Mouse (Mus musculus) hindbrain, embryonic 11.5 days (tissue): ENCODE results near the gene Pip4k2c. TPM values are rescaled to one million over a fixed set of nuclear protein-coding genes. Genes with fewer than 3 reads are reported as not detected.

Source experiments
- ATAC-seq: fragments of 200-750 bp; cut with Nextera tagmentation; 2 replicates; pipeline ENCODE4 v1.8.0; 2017; ENCODE audit warnings: mild to moderate bottlenecking, moderate TSS enrichment, moderate library complexity; ENCODE audit not compliant: low FRiP score
- DNase-seq: peaks from one replicate; pipeline ENCODE4 v3.0.0-alpha.2; 2015; ENCODE audit warnings: low spot score
- H3K27ac ChIP-seq: fragments of 300-500 bp; sonication (generic); 2 replicates; pipeline ENCODE4 v1.5.1; 2014; ENCODE audit warnings: mild to moderate bottlenecking, low read depth, low read length
- H3K27me3 ChIP-seq: fragments of 300-500 bp; sonication (generic); 2 replicates; pipeline ENCODE4 v1.6.1; 2014; ENCODE audit warnings: mild to moderate bottlenecking, low read length, moderate library complexity, mixed read lengths; ENCODE audit not compliant: control insufficient read depth, insufficient read depth
- H3K36me3 ChIP-seq: fragments of 300-500 bp; sonication (generic); 2 replicates; pipeline ENCODE4 v1.6.1; 2014; ENCODE audit warnings: mild to moderate bottlenecking, low read length, moderate library complexity, mixed read lengths; ENCODE audit not compliant: control insufficient read depth, insufficient read depth
- H3K4me1 ChIP-seq: fragments of 300-500 bp; sonication (generic); replicated peaks from 2 replicates; pipeline ENCODE4 v1.6.1; 2014; ENCODE audit warnings: low read length, mixed read lengths; ENCODE audit not compliant: control insufficient read depth, insufficient read depth
- H3K4me2 ChIP-seq: fragments of 300-500 bp; sonication (generic); replicated peaks from 2 replicates; pipeline ENCODE4 v1.6.1; 2014; ENCODE audit warnings: mild to moderate bottlenecking, low read depth, low read length
- H3K4me3 ChIP-seq: fragments of 300-500 bp; sonication (generic); 2 replicates; pipeline ENCODE4 v1.5.1; 2014; ENCODE audit warnings: low read depth, low read length
- H3K9ac ChIP-seq: fragments of 300-500 bp; sonication (generic); 2 replicates; pipeline ENCODE4 v1.6.1; 2014; ENCODE audit warnings: low read depth, low read length
- H3K9me3 ChIP-seq: fragments of 300-500 bp; sonication (generic); 2 replicates; pipeline ENCODE4 v1.6.1; 2016; ENCODE audit warnings: low read length; ENCODE audit not compliant: control insufficient read depth
- WGBS: fragments of 180-500 bp; shearing (Covaris S2); extraction: QIAGEN DNeasy Blood & Tissue Kit; methylation state at CpG from one replicate; pipeline ENCODE4 v1.1.7; 2014; 5-methylcytosine and 5-hydroxymethylcytosine counted together
- polyA plus RNA-seq: library from polyadenylated mRNA; unstranded; fragments of >200 nt; fragmentation: Nextera tagmentation; extraction: Ambion mirVana; gene quantifications from 2 replicates; pipeline ENCODE4 v1.2.1, GENCODE M21; 2014

The Pip4k2c gene
- polyA plus RNA-seq, 1 experiment from 2014 or later, result 12.9 TPM

GRCm38 (mm10) chr10:127204589-127204988 lies 6.8 kb downstream of the Pip4k2c start:
- 94% methylated on average over 5 of the region's 5 CpGs for WGBS
- Histone ChIP-seq H3K4me1 (no peaks in the 10 kb centered on the region), H3K4me2 (no peak overlapping the region), H3K36me3 (0 out of 2 replicates have a peak, but pooled peaks cover 4% of the 10 kb centered on the region), H3K27me3 (no peaks in the 10 kb centered on the region), H3K4me3 (no peak overlapping the region), H3K9ac (no peak overlapping the region), H3K27ac (no peak overlapping the region), H3K9me3 (no peaks in the 10 kb centered on the region)
- ATAC-seq, result no peak
- no peak for DNase-seq

GRCm38 (mm10) chr10:127203106-127203505 lies 8.3 kb downstream of the Pip4k2c start:
- ATAC-seq (no peak), DNase-seq (no peak)
- 97% methylated on average over 3 of the region's 3 CpGs for WGBS
- 0 out of 2 replicates have a peak, but pooled peaks cover 4% of the 10 kb centered on the region for H3K36me3 ChIP-seq
- H3K27ac ChIP-seq, result no peak overlapping the region
- H3K4me2 ChIP-seq, result no peak overlapping the region
- H3K9me3 ChIP-seq, result no peaks in the 10 kb centered on the region
- no peaks in the 10 kb centered on the region for H3K27me3 ChIP-seq
- H3K4me3 ChIP-seq, result no peak overlapping the region
- H3K9ac ChIP-seq, result no peak overlapping the region
- H3K4me1 ChIP-seq, result no peaks in the 10 kb centered on the region

GRCm38 (mm10) chr10:127200279-127200678 lies 11.1 kb downstream of the Pip4k2c start:
- Histone ChIP-seq H3K4me2 (no peak overlapping the region), H3K4me3 (no peak overlapping the region), H3K27ac (no peak overlapping the region), H3K4me1 (0 out of 2 replicates have a peak, but pooled peaks cover 3% of the 10 kb centered on the region), H3K36me3 (no peaks in the 10 kb centered on the region), H3K27me3 (no peaks in the 10 kb centered on the region), H3K9me3 (no peaks in the 10 kb centered on the region), H3K9ac (no peak overlapping the region)
- DNase-seq, result no peak
- ATAC-seq, result no peak
- WGBS, result 85% methylated on average over 8 of the region's 8 CpGs

GRCm38 (mm10) chr10:127199474-127199873 lies 11.9 kb downstream of the Pip4k2c start:
- Histone ChIP-seq H3K9ac (no peak overlapping the region), H3K27me3 (no peaks in the 10 kb centered on the region), H3K27ac (no peak overlapping the region), H3K9me3 (no peaks in the 10 kb centered on the region), H3K4me2 (no peak overlapping the region), H3K36me3 (no peaks in the 10 kb centered on the region), H3K4me1 (0 out of 2 replicates have a peak, but pooled peaks cover 7% of the 10 kb centered on the region), H3K4me3 (no peak overlapping the region)
- DNase-seq, result no peak
- no peak for ATAC-seq
- WGBS, result 85% methylated on average over 11 of the region's 11 CpGs

- H3K9ac ChIP-seq, result no peak overlapping the region
- WGBS, result 68% methylated on average over 5 of the region's 5 CpGs
- no peaks in the 10 kb centered on the region for H3K9me3 ChIP-seq
- no peaks in the 10 kb centered on the region for H3K27me3 ChIP-seq
- no peak overlapping the region for H3K4me3 ChIP-seq
- no peak overlapping the region for H3K27ac ChIP-seq
- no peak for ATAC-seq
- H3K4me2 ChIP-seq, result no peak overlapping the region
- DNase-seq, result no peak
- no peaks in the 10 kb centered on the region for H3K36me3 ChIP-seq
- 0 out of 2 replicates have a peak, but pooled peaks cover 8% of the 10 kb centered on the region for H3K4me1 ChIP-seq
These were observed 12.3 kb downstream of the Pip4k2c start for GRCm38 (mm10) chr10:127199068-127199467.

GRCm38 (mm10) chr10:127198492-127198891 lies 12.9 kb downstream of the Pip4k2c start:
- ATAC-seq (no peak), DNase-seq (no peak)
- 81% methylated on average over 2 of the region's 2 CpGs for WGBS
- Histone ChIP-seq H3K27me3 (no peaks in the 10 kb centered on the region), H3K4me2 (no peak overlapping the region), H3K9ac (no peak overlapping the region), H3K36me3 (no peaks in the 10 kb centered on the region), H3K9me3 (no peaks in the 10 kb centered on the region), H3K4me3 (no peak overlapping the region), H3K27ac (no peak overlapping the region), H3K4me1 (0 out of 2 replicates have a peak, but pooled peaks cover 8% of the 10 kb centered on the region)

GRCm38 (mm10) chr10:127197505-127198110 lies 13.8 kb downstream of the Pip4k2c start:
- 84% methylated on average over 11 of the region's 11 CpGs for WGBS
- ATAC-seq (no peak), DNase-seq (no peak)
- Histone ChIP-seq H3K4me3 (no peak overlapping the region), H3K4me1 (0 out of 2 replicates have a peak, but pooled peaks cover 8% of the 10 kb centered on the region), H3K27ac (no peak overlapping the region), H3K36me3 (0 out of 2 replicates have a peak, but pooled peaks cover under 1% of the 10 kb centered on the region), H3K9ac (no peak overlapping the region), H3K27me3 (no peaks in the 10 kb centered on the region), H3K4me2 (no peak overlapping the region), H3K9me3 (no peaks in the 10 kb centered on the region)

GRCm38 (mm10) chr10:127197104-127197503 lies 14.3 kb downstream of the Pip4k2c start:
- 0 out of 2 replicates have a peak, but pooled peaks cover 8% of the 10 kb centered on the region for H3K4me1 ChIP-seq
- ATAC-seq (no peak), DNase-seq (no peak)
- H3K27me3 ChIP-seq, result no peaks in the 10 kb centered on the region
- H3K9me3 ChIP-seq, result no peaks in the 10 kb centered on the region
- H3K4me3 ChIP-seq, result no peak overlapping the region
- no peak overlapping the region for H3K27ac ChIP-seq
- no peak overlapping the region for H3K9ac ChIP-seq
- 0 out of 2 replicates have a peak, but pooled peaks cover 3% of the 10 kb centered on the region for H3K36me3 ChIP-seq
- no peak overlapping the region for H3K4me2 ChIP-seq
- WGBS, result 93% methylated on average over 8 of the region's 8 CpGs

GRCm38 (mm10) chr10:127196392-127196791 lies 15.0 kb downstream of the Pip4k2c start:
- Histone ChIP-seq H3K4me1 (0 out of 2 replicates have a peak, but pooled peaks cover 8% of the 10 kb centered on the region), H3K27me3 (no peaks in the 10 kb centered on the region), H3K4me2 (peak overlapping the region; percentile 92), H3K4me3 (peak overlapping the region; percentile 94), H3K9me3 (no peaks in the 10 kb centered on the region), H3K36me3 (0 out of 2 replicates have a peak, but pooled peaks cover 3% of the 10 kb centered on the region), H3K27ac (peak overlapping the region; percentile 90), H3K9ac (no peak overlapping the region; the same call in 1 of the 2 replicates)
- ATAC-seq (peak; percentile 33; the same call in 1 of the 2 replicates), DNase-seq (peak; percentile 55)
- WGBS, result 3% methylated on average over 5 of the region's 5 CpGs
